Mouse (Mus musculus): ENCODE measurements at regions not wholly inside any gene's neighbourhood (a gene's known extent, or its start where the extent isn't known, plus 50 kb on each side); places are given as distances from the start of the nearest gene placed in this dataset.

- H3K4me1 ChIP-seq = no peaks in the 10 kb centered on the region
- no peaks in the 10 kb centered on the region for H3K9me3 ChIP-seq (replicated peaks)
- no peak overlapping the region for H3K27ac ChIP-seq
- no peak overlapping the region for H3K9ac ChIP-seq
- no peaks in the 10 kb centered on the region for H3K27me3 ChIP-seq (replicated peaks)
- no peak for ATAC-seq
- H3K4me3 ChIP-seq = no peak overlapping the region
- H3K4me2 ChIP-seq = no peak overlapping the region
- H3K36me3 ChIP-seq = no peaks in the 10 kb centered on the region
- 39% methylated on average over 5 of the region's 5 CpGs for WGBS (ENCODE audit: insufficient replicate concordance)
These were observed 99.8 kb upstream of the Castor2 start for GRCm38 (mm10) chr5:133999698-134000097.

GRCm38 (mm10) chr5:133991994-133992393 lies 107.5 kb upstream of the Castor2 start:
- no peaks in the 10 kb centered on the region for H3K36me3 ChIP-seq
- H3K4me3 ChIP-seq = no peak overlapping the region
- H3K4me2 ChIP-seq = no peak overlapping the region
- no peaks in the 10 kb centered on the region for H3K9me3 ChIP-seq (replicated peaks)
- no peak overlapping the region for H3K27ac ChIP-seq
- no peak for ATAC-seq
- H3K27me3 ChIP-seq (replicated peaks) = no peaks in the 10 kb centered on the region
- 60% methylated on average over 2 of the region's 2 CpGs for WGBS (ENCODE audit: insufficient replicate concordance)
- no peaks in the 10 kb centered on the region for H3K4me1 ChIP-seq
- no peak overlapping the region for H3K9ac ChIP-seq

GRCm38 (mm10) chr5:133991556-133991955 lies 108.0 kb upstream of the Castor2 start:
- Histone ChIP-seq H3K27ac (no peak overlapping the region), H3K27me3 (replicated peaks) (no peaks in the 10 kb centered on the region), H3K9ac (no peak overlapping the region), H3K4me3 (no peak overlapping the region), H3K9me3 (replicated peaks) (no peaks in the 10 kb centered on the region), H3K36me3 (no peaks in the 10 kb centered on the region), H3K4me1 (no peaks in the 10 kb centered on the region), H3K4me2 (no peak overlapping the region)
- no peak for ATAC-seq
- 28% methylated on average over 3 of the region's 3 CpGs for WGBS (ENCODE audit: insufficient replicate concordance)

- ATAC-seq = no peak
- 9% methylated on average over 15 of the region's 15 CpGs for WGBS (ENCODE audit: insufficient replicate concordance)
- Histone ChIP-seq H3K4me2 (no peak overlapping the region), H3K9ac (no peak overlapping the region), H3K36me3 (no peaks in the 10 kb centered on the region), H3K27me3 (replicated peaks) (0 out of 2 replicates have a peak, but pooled peaks cover 9% of the 10 kb centered on the region), H3K4me3 (no peak overlapping the region), H3K9me3 (replicated peaks) (no peaks in the 10 kb centered on the region), H3K4me1 (no peaks in the 10 kb centered on the region), H3K27ac (no peak overlapping the region)
These were observed 116.1 kb upstream of the Castor2 start for GRCm38 (mm10) chr5:133983249-133983966.

- Histone ChIP-seq H3K4me2 (no peak overlapping the region), H3K9me3 (replicated peaks) (peaks cover 2% of the 10 kb centered on the region; the same call in 1 of the 2 replicates), H3K9ac (no peak overlapping the region), H3K36me3 (no peaks in the 10 kb centered on the region), H3K27ac (no peak overlapping the region), H3K27me3 (replicated peaks) (no peaks in the 10 kb centered on the region), H3K4me3 (no peak overlapping the region), H3K4me1 (no peaks in the 10 kb centered on the region)
- 67% methylated on average over 12 of the region's 12 CpGs for WGBS (ENCODE audit: insufficient replicate concordance)
- ATAC-seq = no peak
These were observed 129.0 kb upstream of the Castor2 start for GRCm38 (mm10) chr5:133970421-133970914.

GRCm38 (mm10) chr5:133963301-133963700 lies 136.2 kb upstream of the Castor2 start:
- Histone ChIP-seq H3K4me2 (no peak overlapping the region), H3K9ac (no peak overlapping the region), H3K27me3 (replicated peaks) (no peaks in the 10 kb centered on the region), H3K27ac (no peak overlapping the region), H3K36me3 (no peaks in the 10 kb centered on the region), H3K9me3 (replicated peaks) (peaks cover 2% of the 10 kb centered on the region; the same call in 1 of the 2 replicates), H3K4me1 (no peaks in the 10 kb centered on the region), H3K4me3 (no peak overlapping the region)
- whole genome bisulfite sequencing (ENCODE audit: insufficient replicate concordance) = 71% methylated on average over 5 of the region's 5 CpGs
- no peak for ATAC-seq

GRCm38 (mm10) chr5:133940841-133941240 lies 158.7 kb upstream of the Castor2 start:
- H3K9ac ChIP-seq = no peak overlapping the region
- H3K4me2 ChIP-seq = no peak overlapping the region
- no peaks in the 10 kb centered on the region for H3K36me3 ChIP-seq
- no peaks in the 10 kb centered on the region for H3K27me3 ChIP-seq (replicated peaks)
- H3K4me1 ChIP-seq = no peaks in the 10 kb centered on the region
- WGBS (ENCODE audit: insufficient replicate concordance) = 52% methylated on average over 3 of the region's 3 CpGs
- no peak overlapping the region for H3K27ac ChIP-seq
- ATAC-seq = no peak
- H3K9me3 ChIP-seq (replicated peaks) = no peaks in the 10 kb centered on the region
- no peak overlapping the region for H3K4me3 ChIP-seq

- H3K4me3 ChIP-seq = no peak overlapping the region
- no peak overlapping the region for H3K27ac ChIP-seq
- WGBS (ENCODE audit: insufficient replicate concordance) = 65% methylated on average over 2 of the region's 2 CpGs
- H3K4me2 ChIP-seq = no peak overlapping the region
- no peak for ATAC-seq
- no peaks in the 10 kb centered on the region for H3K27me3 ChIP-seq (replicated peaks)
- H3K4me1 ChIP-seq = no peaks in the 10 kb centered on the region
- H3K9ac ChIP-seq = no peak overlapping the region
- H3K9me3 ChIP-seq (replicated peaks) = no peaks in the 10 kb centered on the region; the same call in 1 of the 2 replicates
- no peaks in the 10 kb centered on the region for H3K36me3 ChIP-seq
These were observed 159.5 kb upstream of the Castor2 start for GRCm38 (mm10) chr5:133940030-133940429.

GRCm38 (mm10) chr5:133937967-133938918 lies 161.3 kb upstream of the Castor2 start:
- Histone ChIP-seq H3K27me3 (replicated peaks) (no peaks in the 10 kb centered on the region), H3K9me3 (replicated peaks) (peaks cover 3% of the 10 kb centered on the region; the same call in 1 of the 2 replicates), H3K4me3 (no peak overlapping the region), H3K9ac (no peak overlapping the region), H3K27ac (no peak overlapping the region), H3K36me3 (no peaks in the 10 kb centered on the region), H3K4me1 (no peaks in the 10 kb centered on the region), H3K4me2 (no peak overlapping the region)
- WGBS (ENCODE audit: insufficient replicate concordance) = 67% methylated on average over 9 of the region's 9 CpGs
- no peak for ATAC-seq

GRCm38 (mm10) chr5:133935451-133935850 lies 164.1 kb upstream of the Castor2 start:
- H3K27me3 ChIP-seq (replicated peaks) = no peaks in the 10 kb centered on the region
- WGBS (ENCODE audit: insufficient replicate concordance) = 64% methylated on average over 6 of the region's 6 CpGs

GRCm38 (mm10) chr5:133935006-133935405 lies 164.5 kb upstream of the Castor2 start:
- Histone ChIP-seq H3K4me3 (no peak overlapping the region), H3K4me2 (no peak overlapping the region), H3K4me1 (no peaks in the 10 kb centered on the region), H3K27me3 (replicated peaks) (no peaks in the 10 kb centered on the region), H3K9me3 (replicated peaks) (peaks cover 3% of the 10 kb centered on the region; the same call in 1 of the 2 replicates), H3K27ac (no peak overlapping the region), H3K9ac (no peak overlapping the region), H3K36me3 (no peaks in the 10 kb centered on the region)
- ATAC-seq = no peak
- WGBS (ENCODE audit: insufficient replicate concordance) = 54% methylated on average over 6 of the region's 6 CpGs

More at GRCm38 (mm10) chr5:133935451-133935850, 164.1 kb upstream of the Castor2 start:
- H3K4me1 ChIP-seq = no peaks in the 10 kb centered on the region
- no peak overlapping the region for H3K4me3 ChIP-seq
- H3K36me3 ChIP-seq = no peaks in the 10 kb centered on the region
- H3K27ac ChIP-seq = no peak overlapping the region
- peaks cover 3% of the 10 kb centered on the region; the same call in 1 of the 2 replicates for H3K9me3 ChIP-seq (replicated peaks)
- ATAC-seq = no peak
- no peak overlapping the region for H3K4me2 ChIP-seq
- no peak overlapping the region for H3K9ac ChIP-seq

GRCm38 (mm10) chr5:133930101-133930500 lies 169.4 kb upstream of the Castor2 start:
- Histone ChIP-seq H3K4me1 (no peaks in the 10 kb centered on the region), H3K9me3 (replicated peaks) (peaks cover 10% of the 10 kb centered on the region; the same call in 1 of the 2 replicates), H3K27me3 (replicated peaks) (no peaks in the 10 kb centered on the region), H3K4me3 (no peak overlapping the region), H3K9ac (no peak overlapping the region), H3K27ac (no peak overlapping the region), H3K4me2 (no peak overlapping the region), H3K36me3 (no peaks in the 10 kb centered on the region)
- 69% methylated on average over 5 of the region's 5 CpGs for WGBS (ENCODE audit: insufficient replicate concordance)
- no peak for ATAC-seq

All from liver, embryonic 12.5 days (tissue).